Mouse (Mus musculus) midbrain, embryonic 15.5 days (tissue): ENCODE data around the gene Slc5a2. TPM values are rescaled to one million over a fixed set of nuclear protein-coding genes. Genes with fewer than 3 reads are reported as not detected.

Experiments
- ATAC-seq: fragments of 200-750 bp; cut with Nextera tagmentation; replicated peaks from 2 replicates; pipeline ENCODE4 v1.8.0; 2017; ENCODE audit warnings: moderate TSS enrichment
- H3K27ac ChIP-seq: fragments of 300-500 bp; sonication (generic); 2 replicates; pipeline ENCODE4 v1.5.1; 2015; ENCODE audit warnings: mild to moderate bottlenecking, inconsistent platforms
- H3K27me3 ChIP-seq: fragments of 300-500 bp; sonication (generic); replicated peaks from 2 replicates; pipeline ENCODE4 v1.6.1; 2015; ENCODE audit warnings: inconsistent platforms
- H3K36me3 ChIP-seq: fragments of 300-500 bp; sonication (generic); replicated peaks from 2 replicates; pipeline ENCODE4 v1.6.1; 2015; ENCODE audit warnings: inconsistent platforms
- H3K4me1 ChIP-seq: fragments of 300-500 bp; sonication (generic); 2 replicates; pipeline ENCODE4 v1.6.1; 2015; ENCODE audit warnings: inconsistent platforms
- H3K4me2 ChIP-seq: fragments of 300-500 bp; sonication (generic); 2 replicates; pipeline ENCODE4 v1.6.1; 2015; ENCODE audit warnings: inconsistent platforms, mild to moderate bottlenecking, moderate library complexity
- H3K4me3 ChIP-seq: fragments of 300-500 bp; sonication (generic); 2 replicates; pipeline ENCODE4 v1.5.1; 2015; ENCODE audit warnings: mild to moderate bottlenecking, inconsistent platforms
- H3K9ac ChIP-seq: fragments of 300-500 bp; sonication (generic); 2 replicates; pipeline ENCODE4 v1.6.1; 2015; ENCODE audit warnings: mild to moderate bottlenecking, inconsistent platforms
- H3K9me3 ChIP-seq: fragments of 300-500 bp; sonication (generic); 2 replicates; pipeline ENCODE4 v1.6.1; 2016; ENCODE audit warnings: inconsistent platforms
- WGBS: fragments of 180-500 bp; shearing (Covaris S2); methylation state at CpG from one replicate; pipeline ENCODE4 v1.1.7; 2015; ENCODE audit warnings: mixed read lengths; 5-methylcytosine and 5-hydroxymethylcytosine counted together
- polyA plus RNA-seq: library from polyadenylated mRNA; unstranded; fragments of >200 nt; fragmentation: Nextera tagmentation; extraction: Ambion mirVana; gene quantifications from 2 replicates; pipeline ENCODE4 v1.2.1, GENCODE M21; 2015

Slc5a2 gene
- polyA plus RNA-seq, 1 experiment from 2014 or later: 0.12 TPM

DNA sequence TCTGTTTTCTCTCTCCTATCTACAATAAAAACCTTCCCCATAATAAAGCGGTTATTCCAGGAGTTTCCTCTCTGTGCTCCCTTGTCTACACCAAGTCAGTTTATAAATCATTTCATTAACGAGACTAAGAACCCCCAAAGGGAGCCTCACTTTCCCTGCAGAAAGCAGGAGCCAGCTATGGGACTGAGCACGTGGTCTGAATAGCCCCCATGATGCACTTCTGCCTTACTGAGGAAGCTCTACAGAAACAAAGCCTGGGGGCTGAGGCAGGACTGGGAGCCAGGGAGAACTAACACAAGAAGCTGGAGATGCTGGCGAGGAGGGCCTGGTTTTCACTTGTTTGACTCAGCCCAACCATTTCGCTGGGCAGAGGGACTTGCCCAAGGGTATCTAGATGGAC, 18.6 kb downstream of the Slc5a2 start:
- Histone ChIP-seq H3K27ac (no peak overlapping the region), H3K9ac (no peak overlapping the region), H3K4me2 (no peak overlapping the region), H3K4me1 (0 out of 2 replicates have a peak, but pooled peaks cover 8% of the 10 kb centered on the region), H3K27me3 (no peaks in the 10 kb centered on the region), H3K9me3 (no peaks in the 10 kb centered on the region), H3K4me3 (no peak overlapping the region), H3K36me3 (peaks cover 7% of the 10 kb centered on the region; the same call in 1 of the 2 replicates)
- 48% methylated on average over 5 of the region's 5 CpGs for WGBS
- no peak for ATAC-seq

DNA sequence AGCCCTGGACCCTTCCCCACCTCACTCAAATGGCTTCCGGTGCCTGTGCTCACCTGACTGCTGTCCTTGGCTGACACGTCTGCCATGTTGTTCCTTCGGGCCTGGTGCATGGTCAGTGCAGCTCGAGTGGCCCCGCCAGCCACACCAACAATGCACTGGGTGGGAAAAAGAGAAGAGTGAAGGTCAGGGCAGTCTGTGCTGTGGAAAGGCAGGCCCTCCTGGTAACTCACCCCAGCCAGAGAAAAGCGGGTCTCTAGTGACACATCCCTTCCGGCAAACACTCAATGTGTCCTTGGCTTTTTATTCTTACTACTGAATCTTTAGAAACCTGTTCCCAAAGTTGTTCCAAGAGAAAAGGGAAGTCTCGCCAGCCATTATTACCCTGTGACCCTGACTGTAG, 19.6 kb downstream of the Slc5a2 start:
- H3K9me3 ChIP-seq: no peaks in the 10 kb centered on the region
- WGBS: 88% methylated on average over 8 of the region's 8 CpGs

DNA sequence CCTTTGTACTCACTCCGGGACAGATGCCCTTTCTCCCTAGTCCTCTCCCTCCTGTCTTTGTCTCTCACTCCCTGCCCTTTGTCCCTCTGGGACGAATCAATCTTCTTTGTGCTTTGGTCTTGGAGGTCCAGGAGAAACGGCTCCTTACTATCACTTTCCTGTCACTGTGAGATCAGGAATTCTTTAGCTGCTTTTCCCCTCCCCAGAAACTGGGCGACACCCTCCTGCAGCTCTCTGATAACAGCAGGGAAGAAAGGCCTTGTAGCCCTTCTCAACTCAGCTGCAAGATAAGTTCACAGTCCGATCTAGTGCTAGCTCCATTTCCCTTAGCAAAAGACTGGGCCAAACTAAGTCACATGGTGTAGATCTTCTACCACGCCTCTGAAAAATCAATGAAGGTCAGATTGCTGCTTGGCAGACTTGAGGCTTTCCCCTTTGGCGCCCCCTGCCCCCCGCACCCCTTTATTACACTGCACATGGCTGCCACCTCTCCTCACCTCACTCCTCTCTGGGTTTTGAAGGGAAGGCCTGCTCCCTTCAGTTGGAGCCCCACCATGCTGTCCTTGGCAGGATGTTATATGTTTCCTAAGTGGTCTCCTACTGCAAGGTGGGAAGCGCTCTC, 23.6 kb downstream of the Slc5a2 start:
- H3K9ac ChIP-seq: no peak overlapping the region
- H3K4me1 ChIP-seq: 0 out of 2 replicates have a peak, but pooled peaks cover 1% of the 10 kb centered on the region
- H3K4me3 ChIP-seq: no peak overlapping the region
- peaks cover 9% of the 10 kb centered on the region; the same call in 1 of the 2 replicates for H3K36me3 ChIP-seq
- H3K27ac ChIP-seq: no peak overlapping the region
- no peak overlapping the region for H3K4me2 ChIP-seq
- no peak for ATAC-seq
- no peaks in the 10 kb centered on the region for H3K9me3 ChIP-seq
- H3K27me3 ChIP-seq: no peaks in the 10 kb centered on the region
- 16% methylated on average over 9 of the region's 9 CpGs for WGBS

More for the DNA sequence above, 19.6 kb downstream of the Slc5a2 start:
- 0 out of 2 replicates have a peak, but pooled peaks cover 8% of the 10 kb centered on the region for H3K4me1 ChIP-seq
- no peak overlapping the region for H3K4me2 ChIP-seq
- H3K4me3 ChIP-seq: no peak overlapping the region
- H3K27me3 ChIP-seq: no peaks in the 10 kb centered on the region
- H3K27ac ChIP-seq: no peak overlapping the region
- no peak for ATAC-seq
- H3K36me3 ChIP-seq: peaks cover 7% of the 10 kb centered on the region; the same call in 1 of the 2 replicates
- H3K9ac ChIP-seq: no peak overlapping the region

DNA sequence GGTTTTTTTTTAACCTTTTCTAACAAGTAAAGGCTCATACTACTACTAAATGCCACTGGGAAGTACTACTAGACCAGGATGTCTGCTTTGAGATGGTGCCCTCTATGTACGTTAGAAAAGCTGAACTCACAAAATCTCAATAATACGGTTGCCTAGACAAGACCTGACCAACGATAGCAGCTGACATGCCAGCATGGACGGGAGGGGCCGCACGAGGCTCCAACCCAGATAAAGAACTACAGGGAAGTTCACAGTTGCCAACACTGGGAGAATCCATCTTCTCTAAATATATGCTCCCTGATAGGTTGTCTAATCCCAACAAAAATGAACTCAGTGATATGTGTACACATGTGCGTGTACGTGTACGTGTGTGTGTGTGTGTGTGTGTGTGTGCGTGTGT, 29.3 kb downstream of the Slc5a2 start:
- no peak overlapping the region for H3K9ac ChIP-seq
- H3K4me2 ChIP-seq: no peak overlapping the region
- ATAC-seq: no peak
- H3K9me3 ChIP-seq: no peaks in the 10 kb centered on the region
- no peak overlapping the region for H3K27ac ChIP-seq
- H3K4me3 ChIP-seq: no peak overlapping the region
- no peaks in the 10 kb centered on the region for H3K27me3 ChIP-seq
- 95% methylated on average over 10 of the region's 10 CpGs for WGBS
- H3K4me1 ChIP-seq: peaks cover 21% of the 10 kb centered on the region
- peaks cover 2% of the 10 kb centered on the region; the same call in 1 of the 2 replicates for H3K36me3 ChIP-seq

DNA sequence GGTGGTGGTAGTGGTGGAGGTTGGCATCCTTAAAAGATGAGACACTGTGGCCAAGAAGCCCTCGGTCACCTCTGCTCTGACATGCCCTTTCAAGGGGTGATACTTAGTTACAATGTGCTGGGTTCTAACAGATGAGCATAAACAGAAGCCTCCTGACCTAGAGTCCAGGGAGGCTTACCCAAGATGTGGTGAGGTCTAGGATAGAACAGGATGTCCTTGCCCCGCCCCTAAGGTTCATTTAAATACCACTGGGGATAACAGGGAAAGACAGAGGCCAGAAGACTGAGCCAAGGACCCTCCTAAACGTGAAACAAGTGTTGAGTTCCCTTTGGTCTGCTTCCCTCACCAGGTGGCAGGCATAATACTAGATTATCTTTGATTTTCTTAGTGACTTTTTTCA, 31.1 kb downstream of the Slc5a2 start:
- Histone ChIP-seq H3K4me1 (peaks cover 21% of the 10 kb centered on the region), H3K27ac (no peak overlapping the region), H3K36me3 (no peaks in the 10 kb centered on the region), H3K9ac (no peak overlapping the region), H3K27me3 (no peaks in the 10 kb centered on the region; the same call in 1 of the 2 replicates), H3K4me2 (no peak overlapping the region), H3K9me3 (no peaks in the 10 kb centered on the region), H3K4me3 (no peak overlapping the region)
- WGBS: 67% methylated on average over 3 of the region's 3 CpGs
- ATAC-seq: no peak

DNA sequence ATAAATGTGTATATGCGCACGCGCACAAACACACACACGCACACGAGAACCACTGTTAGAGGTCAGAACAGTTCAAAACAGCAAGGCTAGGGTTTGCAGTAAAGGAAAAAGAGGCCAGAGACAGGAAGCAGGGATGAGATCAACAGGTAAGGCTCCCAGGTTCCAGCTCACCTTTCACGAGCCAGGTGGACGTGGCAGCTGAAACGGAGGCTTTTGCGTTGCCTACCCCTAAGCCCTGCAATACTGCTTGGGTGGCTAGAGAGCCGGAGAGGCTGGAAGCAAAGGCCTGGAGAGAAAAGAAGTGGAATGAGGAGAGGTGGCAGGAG, 31.8 kb downstream of the Slc5a2 start:
- ATAC-seq: no peak
- Histone ChIP-seq H3K36me3 (no peaks in the 10 kb centered on the region), H3K4me3 (peak overlapping the region; percentile 88), H3K9me3 (no peaks in the 10 kb centered on the region), H3K4me1 (peaks cover 21% of the 10 kb centered on the region), H3K4me2 (peak overlapping the region; percentile 87), H3K9ac (peak overlapping the region; percentile 81), H3K27ac (peak overlapping the region; percentile 76; the same call in 1 of the 2 replicates), H3K27me3 (no peaks in the 10 kb centered on the region; the same call in 1 of the 2 replicates)
- 41% methylated on average over 10 of the region's 10 CpGs for WGBS

DNA sequence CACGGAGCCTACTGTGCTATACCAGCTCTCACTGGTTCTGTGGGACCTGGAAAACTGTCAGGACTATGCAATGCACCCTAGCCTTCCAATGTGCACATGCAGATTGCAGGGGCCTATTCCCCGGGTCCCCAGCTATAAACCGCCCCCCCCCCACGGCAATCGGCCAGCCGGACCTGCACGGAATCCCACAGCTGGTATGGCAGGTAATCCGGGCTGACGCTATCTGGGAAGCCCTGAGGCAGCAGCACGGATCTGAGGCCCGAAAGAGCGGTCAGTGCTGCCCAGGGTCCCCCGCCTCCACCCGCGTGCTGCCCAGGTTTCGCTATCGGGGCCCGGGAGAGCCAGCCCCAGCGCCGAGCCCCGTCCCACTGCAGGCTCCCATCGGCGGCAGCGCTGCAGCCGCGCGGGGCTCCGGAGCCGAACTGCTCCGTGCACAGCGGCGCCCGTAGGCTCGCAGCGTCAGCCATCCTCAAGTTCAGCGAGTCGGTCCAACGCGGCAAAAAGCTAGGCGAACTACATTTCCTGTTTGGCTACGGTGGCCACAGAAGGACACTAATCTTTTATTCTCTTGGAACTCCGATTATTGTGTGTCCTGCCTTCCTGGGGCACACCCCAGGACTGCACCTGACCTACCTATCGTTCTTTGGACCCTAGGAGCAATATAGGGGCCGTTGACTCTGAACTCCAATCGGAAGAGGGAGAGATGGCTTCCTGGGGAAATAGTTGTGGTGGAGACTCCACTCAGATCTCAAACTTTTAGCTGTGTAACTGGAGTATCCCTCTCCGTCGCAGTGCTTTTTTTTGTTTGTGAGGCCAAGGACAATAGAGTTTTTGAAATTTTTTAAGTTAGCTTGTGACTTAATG, 32.4 kb downstream of the Slc5a2 start, which contains the start of gene BC017158:
TSS of gene BC017158 (minus strand) at position 554 of the 864 bp plus-strand sequence.
- H3K27me3 ChIP-seq: no peaks in the 10 kb centered on the region; the same call in 1 of the 2 replicates
- H3K4me1 ChIP-seq: peaks cover 21% of the 10 kb centered on the region
- peak; percentile 74 for ATAC-seq
- peak within 1 kb of the TSS; percentile 88 for H3K4me3 ChIP-seq
- H3K9me3 ChIP-seq: no peaks in the 10 kb centered on the region
- WGBS: 1% methylated on average over 47 of the region's 47 CpGs
- peak within 1 kb of the TSS; percentile 87 for H3K4me2 ChIP-seq
- H3K36me3 ChIP-seq: no peaks in the 10 kb centered on the region
- peak within 1 kb of the TSS; percentile 76 for H3K27ac ChIP-seq
- H3K9ac ChIP-seq: peak within 1 kb of the TSS; percentile 81

DNA sequence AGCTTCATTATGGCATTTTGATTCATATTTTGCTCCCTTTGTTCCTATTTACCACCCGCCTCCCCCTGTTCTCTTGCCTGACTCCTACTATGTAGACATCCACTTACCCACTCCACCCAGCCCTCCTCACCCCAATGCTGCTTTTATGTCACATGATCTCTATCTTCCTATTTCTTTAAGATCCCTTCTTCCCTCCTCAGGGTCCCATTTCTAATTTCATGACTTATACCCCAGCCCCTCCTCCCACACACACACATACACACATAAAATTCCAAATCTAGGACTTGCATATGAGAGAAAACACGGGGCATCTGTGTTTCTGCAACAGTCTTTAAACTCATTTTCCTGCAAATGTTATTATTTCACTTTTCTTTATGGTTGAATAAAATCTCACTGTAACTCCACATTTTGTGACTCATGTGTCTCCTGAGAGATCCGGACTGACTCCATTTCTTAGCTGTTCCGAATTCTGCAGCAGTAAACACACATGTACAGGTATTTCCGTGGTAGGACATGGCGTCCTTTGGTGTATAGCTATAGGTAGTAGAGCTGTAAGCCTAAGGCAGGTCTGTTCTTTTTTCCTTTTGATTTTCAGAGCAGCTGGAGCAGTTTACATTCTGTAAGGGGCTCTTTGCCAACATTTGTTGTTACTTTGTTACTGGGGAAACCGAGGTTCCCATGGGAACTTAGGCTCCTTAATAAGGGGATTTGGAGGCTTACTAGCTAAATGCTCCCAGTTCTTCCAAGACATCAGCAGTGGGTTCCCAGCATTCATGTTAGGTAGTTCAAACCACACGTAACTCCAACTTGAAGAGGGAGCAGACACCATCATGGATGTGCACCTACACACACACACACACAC, 33.3 kb downstream of the Slc5a2 start:
- H3K27me3 ChIP-seq: no peaks in the 10 kb centered on the region; the same call in 1 of the 2 replicates
- peak overlapping the region; percentile 0; the same call in 1 of the 2 replicates for H3K27ac ChIP-seq
- H3K36me3 ChIP-seq: no peaks in the 10 kb centered on the region
- H3K4me2 ChIP-seq: peak overlapping the region; percentile 87
- peak overlapping the region; percentile 88 for H3K4me3 ChIP-seq
- no peak for ATAC-seq
- 63% methylated on average over 8 of the region's 8 CpGs for WGBS
- peaks cover 21% of the 10 kb centered on the region for H3K4me1 ChIP-seq
- no peaks in the 10 kb centered on the region for H3K9me3 ChIP-seq
- H3K9ac ChIP-seq: no peak overlapping the region

DNA sequence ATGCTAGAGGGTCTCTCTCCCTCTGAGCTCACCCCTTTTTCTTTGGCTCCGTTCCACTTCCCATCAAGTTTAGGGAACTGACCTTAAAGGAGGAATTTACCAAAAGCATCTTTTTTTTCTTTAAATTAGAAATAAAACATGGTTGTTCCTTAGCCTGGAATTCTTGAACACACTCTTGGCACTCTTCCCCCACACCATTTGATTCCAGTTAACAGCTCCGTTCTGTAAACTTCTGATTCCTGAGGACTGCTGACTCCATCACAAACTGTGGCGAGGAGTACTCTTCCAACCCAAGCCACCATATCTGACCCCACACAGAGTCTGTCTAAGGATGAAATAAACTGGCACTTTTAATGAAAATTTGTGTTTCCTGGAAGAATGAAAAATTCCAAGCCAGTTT, 35.5 kb downstream of the Slc5a2 start:
- no peak for ATAC-seq
- Histone ChIP-seq H3K36me3 (no peaks in the 10 kb centered on the region), H3K27ac (no peak overlapping the region), H3K4me2 (no peak overlapping the region), H3K27me3 (no peaks in the 10 kb centered on the region; the same call in 1 of the 2 replicates), H3K4me3 (no peak overlapping the region), H3K9ac (no peak overlapping the region), H3K4me1 (peaks cover 21% of the 10 kb centered on the region), H3K9me3 (no peaks in the 10 kb centered on the region)
- WGBS: 77% methylated on average over 3 of the region's 3 CpGs

DNA sequence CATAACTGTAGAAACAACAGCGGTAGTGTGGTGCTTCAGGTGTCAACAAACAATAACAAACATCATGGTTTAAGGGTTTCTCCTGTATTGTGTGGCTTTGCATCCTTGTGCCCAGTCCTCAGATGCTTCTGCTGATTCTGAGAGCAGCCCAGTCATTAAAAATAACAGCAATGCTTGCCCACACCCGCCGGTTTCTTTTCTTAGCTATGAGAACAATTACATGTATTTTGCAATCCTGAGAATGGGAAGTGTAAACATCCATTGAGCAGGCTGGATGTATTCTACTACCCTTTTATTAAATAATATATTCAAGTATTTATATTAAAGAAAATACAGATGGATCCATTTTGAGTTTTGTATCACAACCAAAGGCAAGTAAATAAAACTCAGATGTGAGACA, 36.7 kb downstream of the Slc5a2 start:
- Histone ChIP-seq H3K9ac (no peak overlapping the region), H3K27ac (no peak overlapping the region), H3K4me3 (no peak overlapping the region), H3K4me1 (peaks cover 16% of the 10 kb centered on the region), H3K4me2 (no peak overlapping the region), H3K27me3 (no peaks in the 10 kb centered on the region; the same call in 1 of the 2 replicates), H3K9me3 (no peaks in the 10 kb centered on the region), H3K36me3 (no peaks in the 10 kb centered on the region)
- 79% methylated on average over 3 of the region's 3 CpGs for WGBS
- no peak for ATAC-seq

DNA sequence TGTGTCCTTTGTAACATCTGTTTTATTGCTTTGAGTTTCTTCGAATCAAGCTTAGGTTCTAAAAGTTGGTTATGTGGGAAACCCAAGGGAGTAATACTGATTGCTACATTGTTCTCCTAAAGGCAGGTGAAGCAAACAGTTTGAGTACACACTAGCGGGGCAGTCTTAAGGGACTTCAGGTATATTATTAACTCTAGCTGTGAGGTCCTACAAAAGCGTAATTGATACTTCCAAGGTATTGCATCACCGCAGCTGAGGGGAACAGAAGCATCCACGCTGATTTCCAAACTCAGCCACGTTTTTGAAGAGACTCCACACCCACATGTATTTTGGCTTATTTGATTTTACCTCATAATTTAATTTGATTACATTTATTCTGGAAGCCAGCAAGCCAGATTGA, 38.7 kb downstream of the Slc5a2 start:
- Histone ChIP-seq H3K4me3 (no peak overlapping the region), H3K9ac (no peak overlapping the region), H3K36me3 (no peaks in the 10 kb centered on the region), H3K27ac (no peak overlapping the region), H3K27me3 (no peaks in the 10 kb centered on the region; the same call in 1 of the 2 replicates), H3K9me3 (no peaks in the 10 kb centered on the region), H3K4me1 (no peaks in the 10 kb centered on the region), H3K4me2 (no peak overlapping the region)
- no peak for ATAC-seq
- WGBS: 84% methylated on average over 6 of the region's 6 CpGs

DNA sequence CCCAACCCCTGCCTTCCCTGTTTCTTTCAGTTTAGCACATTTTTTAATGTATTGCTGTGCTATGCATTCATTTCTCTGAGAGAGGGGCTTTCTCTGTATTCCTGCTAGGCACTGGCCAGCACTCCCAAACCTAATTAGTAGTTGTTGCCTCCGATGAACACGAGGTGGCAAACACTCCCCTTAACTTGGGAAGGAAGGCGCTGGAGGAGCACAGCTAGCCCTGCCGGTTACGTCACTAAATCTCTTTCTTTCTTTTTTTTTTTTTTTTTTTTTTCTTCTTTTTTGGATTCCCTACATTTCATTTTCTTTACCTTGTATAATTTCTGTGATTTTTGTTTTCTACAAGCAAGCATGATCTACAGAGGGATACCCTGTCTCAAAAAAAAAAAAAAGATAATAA, 39.5 kb downstream of the Slc5a2 start:
- Histone ChIP-seq H3K9me3 (no peaks in the 10 kb centered on the region), H3K27me3 (no peaks in the 10 kb centered on the region; the same call in 1 of the 2 replicates), H3K9ac (no peak overlapping the region), H3K4me2 (no peak overlapping the region), H3K36me3 (no peaks in the 10 kb centered on the region), H3K4me1 (no peaks in the 10 kb centered on the region), H3K4me3 (no peak overlapping the region), H3K27ac (no peak overlapping the region)
- 10% methylated on average over 5 of the region's 5 CpGs for WGBS
- ATAC-seq: no peak; the same call in 1 of the 2 replicates
